8 mouse cellular contexts compared by ENCODE assay signal in genomic region chr4:82505121-82506031, GRCm38 (mm10).
DNase-seq lines count a peak whose midpoint lies in the region; ATAC-seq and TF ChIP-seq lines count a peak whose summit lies in the region.

No protein-coding gene starts in this region.

- peak overlapping the region; percentile 100 for H3K27ac ChIP-seq in cerebellum, adult 2 months (ENCODE audit: insufficient read depth, low read length)
- H3K27ac ChIP-seq in hindbrain, embryonic 11.5 days (ENCODE audit: low read depth, low read length) = peak overlapping the region; percentile 99

- peak overlapping the region; percentile 93 for H3K9ac ChIP-seq in hindbrain, embryonic 11.5 days (ENCODE audit: low read depth, low read length)

- no peak for TF ChIP-seq CTCF in cerebellum, adult 2 months (IDR thresholded peaks at IDR 0.05; ENCODE audit: borderline replicate concordance, insufficient read depth, low read depth, low read length)

- peak; percentile 48; the same call in 1 of the 2 replicates for TF ChIP-seq POLR2A in cerebellum, adult 2 months (IDR thresholded peaks at IDR 0.05; ENCODE audit: borderline replicate concordance, insufficient read depth, low read length)

- no peaks in the 10 kb centered on the region for H3K36me3 ChIP-seq in hindbrain, embryonic 11.5 days (ENCODE audit: control insufficient read depth, insufficient read depth, low read length)

- H3K4me3 ChIP-seq in cerebellum, adult 2 months (replicated peaks; ENCODE audit: insufficient read depth, low read depth, low read length) = peak overlapping the region; percentile 80
- peak overlapping the region; percentile 93 for H3K4me3 ChIP-seq in hindbrain, embryonic 11.5 days (ENCODE audit: low read depth, low read length)

- H3K4me1 ChIP-seq in cerebellum, adult 2 months (ENCODE audit: control insufficient read depth, insufficient read depth, low read length) = peaks cover 2% of the 10 kb centered on the region; the same call in 1 of the 2 replicates
- H3K4me1 ChIP-seq in hindbrain, embryonic 11.5 days (replicated peaks; ENCODE audit: control insufficient read depth, insufficient read depth, low read length) = no peaks in the 10 kb centered on the region; the same call in 1 of the 2 replicates

- 2% methylated on average over 71 of the region's 72 CpGs for WGBS in cerebellum, adult 2 months
- WGBS in hindbrain, embryonic 11.5 days = 2% methylated on average over 48 of the region's 72 CpGs

- no peaks in the 10 kb centered on the region for H3K27me3 ChIP-seq in cerebellum, adult 2 months (ENCODE audit: control insufficient read depth, insufficient read depth, low read length)
- H3K27me3 ChIP-seq in hindbrain, embryonic 11.5 days (ENCODE audit: control insufficient read depth, insufficient read depth, low read length) = peaks cover 3% of the 10 kb centered on the region; the same call in 1 of the 2 replicates

- DNase-seq in NIH3T3 (ENCODE audit: low read depth) = peak; percentile 91
- DNase-seq in cerebellum, adult 2 months = peak; percentile 83 to 84
- DNase-seq in frontal cortex, postnatal 10 days (ENCODE audit: low spot score in 2 of 2) = peak; percentile 48 to 69
- peak; percentile 81 for DNase-seq in hindbrain, embryonic 11.5 days (ENCODE audit: low spot score)
- peak; percentile 75 to 81 for DNase-seq in layer of hippocampus, postnatal 14 days (ENCODE audit: low spot score in 2 of 2)
- DNase-seq in lung, postnatal 14 days = peak; percentile 73
- peak; percentile 72 for DNase-seq in right cerebral cortex, postnatal 25 days
- no peak for DNase-seq in c-Kit-positive CD71-positive TER-119-positive erythroid progenitor cells, embryonic 14.5 days (ENCODE audit: low spot score)

- peak; percentile 53 for ATAC-seq in hindbrain, embryonic 11.5 days (ENCODE audit: low FRiP score)

- no peaks in the 10 kb centered on the region for H3K9me3 ChIP-seq in hindbrain, embryonic 11.5 days (ENCODE audit: control insufficient read depth, low read length)

- H3K4me2 ChIP-seq in hindbrain, embryonic 11.5 days (replicated peaks; ENCODE audit: low read depth, low read length) = peak overlapping the region; percentile 98
